Mouse (Mus musculus): ENCODE results near the gene Helz.

Gene Helz

DNA sequence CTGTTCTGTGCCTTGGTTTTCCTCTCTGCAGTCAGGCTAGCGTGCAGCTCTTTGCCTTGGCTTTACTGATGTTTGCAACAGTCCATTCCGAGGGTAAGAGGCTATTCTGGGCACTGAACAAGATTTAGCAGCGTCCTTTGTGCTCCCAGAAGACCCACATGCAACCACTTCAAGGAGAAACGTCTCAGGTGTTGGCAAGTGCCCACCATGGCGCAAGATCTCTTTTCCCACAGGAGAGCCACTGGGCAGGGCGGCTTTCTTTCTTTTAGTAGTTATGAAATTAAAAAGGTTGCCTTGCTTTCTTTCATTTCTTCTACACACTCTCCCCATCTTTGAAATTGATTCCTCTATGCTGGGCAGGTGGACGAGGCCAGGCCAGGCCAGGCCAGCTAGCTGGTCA lies 181.4 kb downstream of the Helz start:
- no peak for DNase-seq

- DNase-seq, result no peak
Observed at GRCm38 (mm10) chr11:107730940-107731339, 183.2 kb downstream of the Helz start.

- DNase-seq, result no peak
Observed at GRCm38 (mm10) chr11:107731498-107731897, 183.8 kb downstream of the Helz start.

GRCm38 (mm10) chr11:107734133-107734532 lies 186.4 kb downstream of the Helz start:
- DNase-seq, result no peak

DNA sequence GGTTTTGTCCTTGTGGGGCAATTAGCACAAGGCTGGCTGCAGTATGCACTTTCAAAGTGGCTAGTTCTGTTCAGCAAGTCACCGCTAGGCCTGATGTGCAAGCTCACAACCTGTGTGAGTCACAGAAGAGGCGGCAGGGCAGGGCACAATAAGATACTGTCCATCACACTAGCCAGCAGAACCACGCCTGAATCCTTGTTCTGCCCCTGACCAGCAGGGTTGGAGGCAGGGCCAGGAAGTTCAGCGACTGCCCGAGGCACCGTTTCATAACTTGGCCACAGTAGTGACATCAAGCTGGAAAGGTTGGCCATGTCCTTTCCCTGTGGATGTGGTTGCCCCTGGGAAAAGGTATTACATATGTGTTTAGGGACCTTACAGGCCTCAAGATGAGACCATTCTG lies 190.2 kb downstream of the Helz start:
- no peak for DNase-seq

DNA sequence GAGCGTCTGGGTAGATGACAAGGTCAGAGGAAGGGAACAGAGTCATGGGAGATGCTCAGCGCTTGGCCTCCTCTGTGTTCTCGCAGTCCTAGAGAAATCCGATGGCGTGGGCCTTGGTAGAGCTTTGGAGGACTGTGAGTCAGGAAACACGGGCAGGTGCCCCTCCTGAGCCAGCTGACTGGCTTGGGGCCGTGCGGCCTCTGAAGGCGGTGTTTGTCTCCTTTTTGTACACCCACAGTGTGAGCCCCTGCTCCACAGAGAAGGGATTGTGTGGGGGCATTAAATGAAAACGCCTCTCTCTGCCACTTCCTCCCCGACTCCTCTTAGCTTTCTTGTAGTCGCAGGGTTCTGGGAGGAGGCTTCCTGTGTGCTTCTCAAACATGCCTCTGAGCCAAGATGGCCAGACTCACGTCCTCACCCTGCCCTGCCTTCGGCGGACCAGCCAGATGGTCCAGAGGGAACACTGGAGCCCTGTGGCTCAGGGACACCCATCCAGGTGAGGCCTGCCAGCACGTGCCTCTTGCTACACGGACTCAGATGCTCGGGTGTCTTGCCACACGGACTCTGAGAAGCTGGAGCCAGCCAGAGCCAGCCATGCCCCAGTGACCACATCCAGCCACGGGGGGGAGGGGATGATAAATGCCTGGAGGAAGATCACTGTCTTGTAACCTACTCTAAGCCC lies 190.8 kb downstream of the Helz start:
- no peak for DNase-seq

GRCm38 (mm10) chr11:107743100-107743499 lies 195.4 kb downstream of the Helz start:
- no peak for DNase-seq

All from thymus, adult 18-20 months (tissue).